Comparison of ENCODE assay signal across 8 mouse cellular contexts in genomic region chr12:35046310-35046998, GRCm38 (mm10). TPM values are rescaled to one million over a fixed set of nuclear protein-coding genes. Genes with fewer than 3 reads are reported as not detected.
DNase-seq lines count a peak whose midpoint lies in the region; ATAC-seq and TF ChIP-seq lines count a peak whose summit lies in the region.

No protein-coding gene starts in this region.

- whole genome bisulfite sequencing in neural tube, embryonic 11.5 days = under 1% methylated on average over 36 of the region's 36 CpGs
- WGBS in hindbrain, embryonic 10.5 days = under 1% methylated on average over 36 of the region's 36 CpGs
- 1% methylated on average over 35 of the region's 36 CpGs for WGBS in macrophage (ENCODE audit: missing documents)

- H3K27ac ChIP-seq in neural tube, embryonic 11.5 days (ENCODE audit: low read depth, low read length) = peak overlapping the region; percentile 88
- peak overlapping the region; percentile 95 for H3K27ac ChIP-seq in hindbrain, embryonic 10.5 days
- H3K27ac ChIP-seq in macrophage = peak overlapping the region; percentile 90

- H3K9me3 ChIP-seq in neural tube, embryonic 11.5 days (ENCODE audit: control insufficient read depth, low read length) = no peaks in the 10 kb centered on the region
- H3K9me3 ChIP-seq in hindbrain, embryonic 10.5 days = no peaks in the 10 kb centered on the region

- peak overlapping the region; percentile 93 for H3K9ac ChIP-seq in neural tube, embryonic 11.5 days (ENCODE audit: low read length)

- H3K4me1 ChIP-seq in neural tube, embryonic 11.5 days (ENCODE audit: control insufficient read depth, insufficient read depth, low read length) = peaks cover 2% of the 10 kb centered on the region; the same call in 1 of the 2 replicates
- peaks cover 23% of the 10 kb centered on the region for H3K4me1 ChIP-seq in hindbrain, embryonic 10.5 days (replicated peaks)

- peak; percentile 77 for ATAC-seq in neural tube, embryonic 11.5 days (ENCODE audit: insufficient read depth, low FRiP score, low TSS enrichment)

- TF ChIP-seq CTCF in brain, embryonic 14.5 days (IDR thresholded peaks at IDR 0.05; ENCODE audit: borderline replicate concordance, extremely low read depth, insufficient read depth, insufficient read length) = no peak

- TF ChIP-seq POLR2A in brain, embryonic 14.5 days (IDR thresholded peaks at IDR 0.05; ENCODE audit: borderline replicate concordance, extremely low read depth, insufficient read depth, insufficient read length, poor library complexity, severe bottlenecking) = no peak

- H3K36me3 ChIP-seq in neural tube, embryonic 11.5 days (ENCODE audit: control insufficient read depth, insufficient read depth, low read length) = no peaks in the 10 kb centered on the region
- H3K36me3 ChIP-seq in hindbrain, embryonic 10.5 days = no peaks in the 10 kb centered on the region
- H3K36me3 ChIP-seq in macrophage (ENCODE audit: inconsistent target) = no peaks in the 10 kb centered on the region

- H3K4me3 ChIP-seq in neural tube, embryonic 11.5 days (ENCODE audit: low read depth, low read length) = peak overlapping the region; percentile 95
- peak overlapping the region; percentile 86 for H3K4me3 ChIP-seq in hindbrain, embryonic 10.5 days
- H3K4me3 ChIP-seq in macrophage (ENCODE audit: inconsistent target) = peak overlapping the region; percentile 68

- peak overlapping the region; percentile 55 for H3K4me2 ChIP-seq in neural tube, embryonic 11.5 days (ENCODE audit: low read depth)

- DNase-seq in neural tube, embryonic 11.5 days (ENCODE audit: low spot score) = no peak
- no peak for DNase-seq in neural tube, embryonic 10.5 days (ENCODE audit: extremely low spot score, low spot score)
- DNase-seq in brain, embryonic 14.5 days (ENCODE audit: low read depth) = peak; percentile 81
- no peak for DNase-seq in hindbrain, embryonic 10.5 days (ENCODE audit: low spot score)
- no peak for DNase-seq in ovary, postnatal 36 days (ENCODE audit: low spot score)
- DNase-seq in layer of hippocampus, adult 8-10 months (ENCODE audit: low spot score in 2 of 2) = no peak
- no peak for DNase-seq in urinary bladder, postnatal 25 days (ENCODE audit: low spot score)

- H3K79me2 ChIP-seq in macrophage (ENCODE audit: inconsistent target) = peaks cover 81% of the 10 kb centered on the region

- H3K27me3 ChIP-seq in neural tube, embryonic 11.5 days (ENCODE audit: control insufficient read depth, insufficient read depth, low read length) = no peaks in the 10 kb centered on the region
- 0 out of 2 replicates have a peak, but pooled peaks cover 6% of the 10 kb centered on the region for H3K27me3 ChIP-seq in hindbrain, embryonic 10.5 days (ENCODE audit: insufficient read depth, poor library complexity, severe bottlenecking)

RNA-seq across cellular contexts. Expression of gene Snx13, which starts 0.5 kb away (rescaled TPM):
- polyA plus RNA-seq in neural tube, embryonic 11.5 days (2014; fragmentation: Nextera tagmentation; extraction: Ambion mirVana) = 23.7 and 23.8 TPM in 2 replicates
- polyA plus RNA-seq in brain, embryonic 14.5 days (2012; rRNA removed) = 10.8 and 13.3 TPM in 2 replicates
- 14.7 and 16.4 TPM in 2 replicates for polyA plus RNA-seq in hindbrain, embryonic 10.5 days (2016; fragmentation: Nextera tagmentation; extraction: Ambion mirVana)
- total RNA-seq in macrophage (2018; cell fraction: chromatin; rRNA removed) = 100 to 1,000 TPM in 23 of 26 experiments, 10 to 100 TPM in 3; 68.8 to 237 (median 186) TPM
- total RNA-seq in macrophage (2018; cell fraction: cytosol; rRNA removed) = 10 to 100 TPM; 49.9 to 78.7 (median 64.0) TPM
- total RNA-seq in macrophage (2018; cell fraction: nucleus; rRNA removed) = 100 to 1,000 TPM in 16 of 26 experiments, 10 to 100 TPM in 10; 51.2 to 169 (median 110) TPM
- 39.4 to 55.8 TPM (median 52.3 TPM) in 3 replicates for polyA plus RNA-seq in macrophage (2018)
- 10 to 100 TPM; 61.0 to 71.9 (median 67.6) TPM for total RNA-seq in layer of hippocampus, adult 8-10 months (2022)
